Mouse (Mus musculus) testis, postnatal 14 days (tissue): Measurements from ENCODE around the gene Brf1.

ENCODE experiments used
- DNase-seq: peaks from one replicate; pipeline ENCODE4 v3.0.0; 2021; ENCODE audit warnings: low spot score

Gene Brf1

DNA sequence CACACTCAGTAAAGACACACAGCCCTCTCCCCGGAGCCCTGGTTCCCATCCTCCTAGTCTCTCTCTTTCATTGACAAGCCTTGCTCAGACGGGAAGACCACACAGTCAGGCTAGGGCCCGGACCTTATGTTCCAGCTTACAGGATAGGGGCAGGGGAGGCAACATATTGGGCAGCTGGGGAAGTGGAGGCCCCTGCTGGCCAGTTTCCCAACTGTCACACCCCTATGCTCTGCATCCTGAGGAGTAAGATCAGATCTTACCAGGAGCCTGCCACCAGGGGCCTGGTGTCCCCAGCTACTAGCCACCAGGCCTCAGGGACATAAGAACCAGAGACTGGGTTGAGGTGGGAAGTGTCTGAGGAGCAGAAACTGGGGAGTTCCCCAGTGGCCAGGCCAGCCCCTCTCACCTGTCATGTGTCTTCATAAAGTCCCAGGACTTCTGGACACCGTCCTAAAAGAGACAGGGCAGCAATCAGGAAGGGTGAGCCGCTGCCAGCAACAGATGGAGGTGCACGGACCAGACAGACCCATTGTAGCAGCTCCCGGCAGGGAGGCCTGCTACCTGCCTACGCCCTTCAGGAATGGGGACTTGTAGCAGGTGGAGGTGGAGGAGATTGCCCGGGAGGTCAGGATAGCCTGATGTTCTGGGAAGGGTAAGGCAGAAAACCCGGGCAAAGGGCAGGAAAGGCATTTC, 61.5 kb downstream of the Brf1 start:
- no peak for DNase-seq

DNA sequence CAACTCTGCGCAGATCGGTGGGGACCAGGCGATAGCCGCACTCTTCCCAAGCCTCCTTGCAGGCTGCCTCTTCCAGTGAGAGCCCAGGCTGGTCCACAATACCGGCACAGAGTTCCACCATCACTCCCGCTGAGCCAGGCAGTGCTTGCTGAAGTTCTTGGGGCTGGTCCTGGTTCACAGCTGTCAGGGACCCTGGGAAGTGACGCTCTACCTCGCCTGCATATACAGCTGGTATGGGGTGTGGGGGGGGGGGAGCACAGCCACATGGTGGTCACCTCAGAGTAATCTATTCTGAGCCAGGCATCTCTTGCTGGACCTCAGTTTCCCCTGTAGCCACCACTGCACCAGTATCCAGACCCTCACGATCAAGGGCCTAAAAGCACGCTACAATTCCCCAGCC, 62.1 kb downstream of the Brf1 start:
- no peak for DNase-seq

DNA sequence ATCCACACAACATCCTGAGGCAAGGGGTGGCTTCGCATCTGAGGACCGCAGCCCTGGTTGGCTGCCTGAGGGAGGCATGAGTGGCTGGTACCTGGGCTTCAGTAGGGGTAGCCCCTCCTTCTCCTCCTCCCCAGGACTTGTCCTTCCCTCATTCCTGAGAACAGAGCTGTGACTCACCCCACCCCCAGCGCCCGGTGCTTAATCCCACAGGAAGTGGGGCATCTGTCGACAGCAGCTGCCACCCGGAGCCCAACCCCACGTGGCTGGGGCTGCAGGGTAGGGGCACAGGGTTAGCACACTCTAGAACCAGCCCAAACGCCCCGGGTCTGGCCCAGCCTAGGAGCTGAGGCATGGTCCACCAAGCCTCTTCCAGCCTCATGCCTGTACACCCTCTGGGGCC, 62.6 kb downstream of the Brf1 start:
- DNase-seq = no peak

DNA sequence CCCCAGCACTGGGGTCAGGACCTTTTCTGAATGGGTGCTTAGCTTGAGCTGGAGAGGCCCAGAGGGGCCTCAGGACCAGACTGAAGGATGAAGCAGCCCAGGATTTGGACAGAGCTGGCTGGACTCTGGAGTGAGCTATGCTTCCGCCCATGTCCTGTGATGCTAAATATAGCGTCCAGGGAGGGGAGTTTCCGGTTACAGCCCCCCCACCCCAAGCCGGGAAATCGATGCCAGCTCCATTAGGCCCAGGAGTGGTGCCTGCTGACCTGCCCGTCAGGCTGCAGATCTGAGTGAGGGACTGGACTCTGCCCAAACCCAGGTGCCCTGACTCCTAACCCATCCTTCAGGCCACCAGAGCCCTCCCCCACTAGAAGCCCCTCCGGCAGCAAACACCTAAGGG, 67.9 kb downstream of the Brf1 start:
- no peak for DNase-seq

DNA sequence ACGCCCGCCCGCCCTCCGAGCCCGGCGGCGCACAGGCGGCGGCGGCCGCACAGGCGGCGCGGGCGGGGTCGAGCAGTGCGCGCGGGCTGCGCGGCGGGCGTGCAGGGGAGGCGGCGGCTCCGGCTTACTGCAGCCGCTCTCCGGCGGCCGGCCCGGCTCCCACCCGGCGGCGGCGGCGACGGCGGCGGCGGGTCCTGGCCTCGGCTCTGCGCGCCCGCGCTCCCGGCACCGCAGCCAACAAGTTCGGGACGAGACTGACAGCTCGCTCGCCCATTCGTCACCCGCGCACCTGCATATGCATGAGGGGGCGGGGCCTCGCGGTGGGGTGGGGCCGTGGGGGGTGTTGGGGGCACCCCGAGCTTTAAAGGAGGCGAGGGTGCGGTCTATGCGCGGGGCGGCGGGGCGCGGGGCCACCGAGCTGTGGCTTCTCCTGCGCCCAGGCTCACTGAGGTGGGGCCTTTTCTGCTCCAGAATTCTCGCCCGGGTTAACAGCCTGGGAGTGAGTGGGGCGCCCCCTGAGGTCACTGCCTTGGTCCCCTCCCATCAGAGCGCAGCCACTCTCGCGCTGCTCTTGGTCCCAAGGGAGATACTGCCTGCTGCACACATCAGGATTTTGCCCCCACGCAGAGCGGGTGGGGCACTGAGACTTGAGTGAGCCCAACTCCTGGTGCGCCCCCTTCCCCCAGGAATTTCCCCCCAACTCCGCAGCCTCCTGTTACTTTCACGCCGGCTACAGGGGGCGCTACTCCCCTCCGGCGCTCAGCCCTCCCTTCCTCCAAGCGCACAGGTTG, 70.7 kb downstream of the Brf1 start, which contains the start of gene Jag2:
Jag2 (minus strand) TSS at position 215 of the 791 bp plus-strand sequence.
- DNase-seq = peak; percentile 76

DNA sequence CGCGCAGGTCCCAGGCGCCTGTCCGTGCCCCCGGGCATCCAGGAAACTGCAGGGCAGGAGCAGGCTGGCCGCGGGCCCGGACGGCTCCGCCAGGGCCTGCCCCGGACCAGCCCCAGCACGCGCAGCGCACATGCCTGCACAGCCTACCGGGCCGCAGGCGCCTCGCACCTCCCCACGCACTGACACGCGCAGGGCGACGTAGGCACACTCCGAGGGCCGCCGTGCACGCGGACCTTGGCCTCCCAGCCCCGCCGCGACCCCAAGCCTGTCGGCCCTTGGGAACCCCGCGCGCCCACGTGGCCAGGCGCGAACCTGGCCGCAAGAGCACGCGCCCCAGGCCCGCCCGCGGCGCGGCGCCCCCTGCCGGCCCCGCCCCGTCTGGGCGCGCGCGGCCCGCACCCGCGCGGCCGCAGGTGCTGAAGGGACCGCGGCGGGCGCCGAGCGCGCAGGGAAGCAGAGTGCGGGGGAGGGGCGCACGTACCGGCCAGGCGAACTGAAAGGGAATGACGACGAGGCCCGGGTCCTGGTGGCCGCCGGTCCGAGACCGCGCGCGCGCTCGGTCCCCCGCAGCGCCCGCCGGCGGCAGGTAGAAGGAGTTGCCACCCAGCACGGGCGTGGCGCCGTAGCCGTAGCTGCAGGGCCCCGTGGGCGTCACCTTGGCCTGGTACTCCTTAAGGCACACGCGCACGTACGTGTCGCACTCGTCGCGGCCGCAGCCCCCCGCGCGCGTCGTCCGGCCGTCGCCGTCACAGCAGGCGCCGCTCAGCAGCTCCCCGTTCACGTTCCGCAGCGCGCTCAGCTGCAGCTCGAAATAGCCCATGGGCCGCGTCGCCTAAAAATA, 71.9 kb downstream of the Brf1 start:
- peak; percentile 65 for DNase-seq

DNA sequence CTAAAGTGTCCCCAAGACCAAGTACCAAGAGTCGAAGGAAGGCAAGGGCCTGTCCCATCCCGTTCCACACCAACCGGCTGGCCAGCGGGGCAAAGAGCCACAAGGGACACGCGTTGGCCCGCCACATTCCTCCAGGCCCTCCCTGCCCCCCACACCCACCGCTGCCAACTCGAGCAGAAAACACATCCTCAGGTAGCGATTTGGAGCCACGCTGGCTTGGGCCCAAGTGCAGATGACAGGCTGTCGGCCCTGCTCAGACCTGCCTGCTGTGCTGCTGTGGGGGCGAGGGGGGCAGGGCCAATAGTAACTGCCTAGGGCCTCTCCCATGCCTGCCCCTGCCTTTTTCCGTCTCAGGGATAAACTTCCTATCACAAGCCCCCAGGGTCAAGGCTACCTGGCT, 73.2 kb downstream of the Brf1 start:
- peak; percentile 43 for DNase-seq

DNA sequence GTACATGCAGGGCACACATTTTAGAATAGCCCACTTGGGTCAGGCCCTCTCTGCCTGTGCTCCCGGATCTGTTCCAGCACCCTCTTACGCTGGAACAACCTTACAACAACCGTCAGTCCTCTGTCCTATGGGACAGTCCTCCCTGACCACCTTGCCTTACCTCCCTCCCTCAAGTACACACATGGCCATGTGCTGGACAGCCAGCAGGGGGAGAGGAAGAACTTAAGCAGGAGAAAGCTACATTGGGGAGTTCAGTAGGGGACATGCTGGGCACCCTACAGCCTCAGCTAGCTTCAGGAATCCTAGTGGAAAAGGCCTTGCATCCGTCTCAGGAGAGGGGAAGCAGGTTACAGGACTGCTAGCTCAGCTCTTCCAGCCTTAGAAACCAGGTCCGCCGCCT, 74.6 kb downstream of the Brf1 start:
- DNase-seq = no peak

DNA sequence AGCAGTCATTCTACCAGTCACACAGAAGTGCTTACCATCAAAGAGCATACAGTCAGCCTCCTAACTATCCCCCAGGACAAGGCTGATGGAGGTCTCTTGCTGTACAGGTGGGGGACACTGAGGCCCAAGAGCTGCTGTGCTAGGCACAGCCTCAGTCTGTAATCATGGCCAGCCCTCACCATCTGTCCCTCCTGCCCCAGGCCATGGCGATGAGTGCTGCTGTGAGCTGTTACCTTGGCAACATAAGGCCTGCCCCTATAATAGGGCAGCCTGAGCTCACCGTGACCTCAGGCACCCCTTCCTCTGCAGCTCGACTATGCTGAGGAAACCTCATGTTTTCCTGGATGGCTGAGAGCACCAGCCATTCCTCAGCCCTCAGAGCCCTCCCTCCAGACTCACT, 78.0 kb downstream of the Brf1 start:
- no peak for DNase-seq

DNA sequence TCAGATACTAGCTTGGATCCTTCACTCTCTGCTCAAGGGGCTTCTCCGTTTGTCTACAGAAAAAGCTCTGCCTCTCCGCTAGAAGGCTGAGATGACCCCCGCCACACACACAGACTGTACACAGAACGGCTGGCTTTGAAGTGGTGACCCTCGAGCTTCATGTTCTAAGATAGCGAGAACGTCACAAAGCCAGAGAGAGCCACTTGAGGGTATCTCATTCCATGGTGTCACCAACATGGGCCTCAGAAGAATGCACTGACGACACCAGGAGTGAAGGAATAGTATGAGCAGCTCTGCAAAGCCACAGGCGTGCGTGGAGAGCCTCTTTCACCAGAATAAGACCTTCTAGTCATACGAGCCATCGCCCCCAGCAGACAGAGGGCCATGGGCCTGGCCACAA, 79.0 kb downstream of the Brf1 start:
- DNase-seq = no peak

DNA sequence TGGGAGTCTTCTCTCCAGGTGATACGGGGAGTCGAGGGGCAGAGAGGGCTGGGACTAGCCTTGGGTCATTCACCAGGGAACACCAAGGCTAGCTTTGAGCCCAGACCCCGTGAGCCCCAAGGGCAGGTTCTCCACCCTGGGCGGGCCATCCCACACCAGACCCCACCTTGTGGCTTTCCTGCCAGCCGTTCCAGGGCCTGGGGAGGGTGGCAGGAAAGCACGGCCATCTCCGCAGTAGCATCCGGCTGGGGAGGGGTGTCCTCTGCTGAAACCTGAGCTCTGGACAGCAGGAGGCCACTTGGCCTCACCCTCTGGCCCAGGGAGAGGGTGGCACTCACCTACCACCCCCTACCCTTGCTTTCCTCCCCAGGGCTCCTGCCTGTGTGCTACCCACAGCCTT, 82.6 kb downstream of the Brf1 start:
- no peak for DNase-seq

DNA sequence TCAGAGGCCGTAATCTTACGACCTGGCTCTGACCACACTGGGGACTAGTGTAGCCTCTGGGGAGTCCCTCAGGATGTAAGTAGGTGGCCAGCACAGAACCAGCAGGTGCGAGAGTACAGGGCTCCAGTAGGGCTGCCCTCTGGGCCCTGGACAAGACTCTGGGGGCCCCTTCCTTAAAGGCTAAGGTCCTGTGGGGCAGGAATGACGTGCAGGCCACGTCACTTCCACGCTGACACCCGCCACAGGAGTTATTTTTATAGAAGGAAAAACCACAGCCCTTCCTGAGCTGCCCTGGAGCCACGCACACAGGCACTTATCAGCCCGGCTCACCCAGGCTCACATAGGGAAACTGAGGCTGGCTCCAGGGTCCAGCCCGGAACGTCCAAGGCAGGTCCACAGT, 83.0 kb downstream of the Brf1 start:
- no peak for DNase-seq

DNA sequence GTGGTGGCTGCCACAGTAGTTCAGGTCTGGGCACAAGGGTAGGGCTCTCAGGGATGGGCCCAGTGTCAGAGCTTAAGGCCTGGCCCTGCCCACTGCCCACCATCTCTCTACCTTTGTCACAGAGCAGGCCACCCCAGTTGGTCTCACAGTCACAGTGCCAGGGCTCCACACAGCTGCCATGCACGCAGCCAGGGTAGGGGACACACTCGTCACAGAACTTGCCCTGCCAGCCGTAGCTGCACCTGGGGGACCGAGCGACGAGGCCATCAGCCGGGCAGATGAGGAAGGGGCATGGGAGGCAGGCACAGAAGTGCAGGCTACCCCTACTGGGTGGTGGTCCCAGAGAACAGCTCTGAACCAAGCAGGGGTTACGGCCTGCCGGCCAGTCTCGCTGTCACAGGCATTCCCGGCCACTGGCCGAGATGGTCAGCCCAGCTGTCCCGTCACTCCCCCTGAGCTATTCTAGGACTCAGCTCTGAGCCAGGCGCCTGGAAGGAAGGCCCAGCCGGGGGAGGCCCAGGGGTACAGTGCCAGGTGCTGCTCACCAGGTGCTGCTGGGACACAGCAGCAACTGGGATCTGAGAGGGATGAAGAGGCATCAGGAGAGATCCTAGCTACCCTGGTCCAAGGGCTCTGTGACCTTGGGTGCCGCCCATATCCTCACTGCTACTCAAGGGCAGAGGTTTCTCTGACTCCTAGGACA, 83.7 kb downstream of the Brf1 start:
- no peak for DNase-seq

DNA sequence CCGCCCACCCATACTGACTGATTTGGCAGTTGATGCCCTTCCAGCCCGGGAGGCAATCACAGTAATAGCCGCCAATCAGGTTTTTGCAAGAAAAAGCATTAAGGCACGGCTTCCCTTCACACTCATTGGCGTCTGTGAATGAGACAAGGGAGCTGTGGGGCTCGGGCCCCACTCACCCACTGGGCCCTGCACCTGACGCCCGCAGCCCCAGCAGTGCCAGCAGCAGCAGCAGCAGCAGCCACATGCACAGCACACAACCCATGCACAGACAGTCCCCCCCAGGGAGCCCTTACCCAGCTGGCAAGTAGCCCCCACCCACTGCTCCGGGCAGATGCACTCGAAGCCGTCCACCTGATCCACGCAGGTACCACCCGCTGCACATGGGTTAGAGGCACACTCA, 84.9 kb downstream of the Brf1 start:
- no peak for DNase-seq

DNA sequence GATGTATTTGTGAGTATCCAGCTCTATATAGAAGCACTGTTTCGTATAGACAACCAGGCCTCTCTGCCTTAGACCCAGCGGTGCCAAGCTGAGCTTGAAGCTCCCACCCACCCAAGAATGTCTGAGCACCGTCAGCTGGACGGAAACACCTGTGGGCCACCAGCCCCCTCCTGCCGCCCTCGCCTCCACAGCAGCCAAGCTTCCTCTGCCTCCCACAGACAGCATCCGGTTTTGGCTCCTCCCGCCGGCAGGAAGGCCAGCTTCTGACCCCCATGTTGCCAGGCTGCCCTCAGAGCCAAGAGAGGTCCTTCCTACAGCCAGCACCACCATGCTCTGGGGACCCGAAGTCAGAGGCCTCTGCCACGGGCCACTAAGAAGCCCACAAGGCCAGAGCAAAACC, 86.0 kb downstream of the Brf1 start:
- no peak for DNase-seq

DNA sequence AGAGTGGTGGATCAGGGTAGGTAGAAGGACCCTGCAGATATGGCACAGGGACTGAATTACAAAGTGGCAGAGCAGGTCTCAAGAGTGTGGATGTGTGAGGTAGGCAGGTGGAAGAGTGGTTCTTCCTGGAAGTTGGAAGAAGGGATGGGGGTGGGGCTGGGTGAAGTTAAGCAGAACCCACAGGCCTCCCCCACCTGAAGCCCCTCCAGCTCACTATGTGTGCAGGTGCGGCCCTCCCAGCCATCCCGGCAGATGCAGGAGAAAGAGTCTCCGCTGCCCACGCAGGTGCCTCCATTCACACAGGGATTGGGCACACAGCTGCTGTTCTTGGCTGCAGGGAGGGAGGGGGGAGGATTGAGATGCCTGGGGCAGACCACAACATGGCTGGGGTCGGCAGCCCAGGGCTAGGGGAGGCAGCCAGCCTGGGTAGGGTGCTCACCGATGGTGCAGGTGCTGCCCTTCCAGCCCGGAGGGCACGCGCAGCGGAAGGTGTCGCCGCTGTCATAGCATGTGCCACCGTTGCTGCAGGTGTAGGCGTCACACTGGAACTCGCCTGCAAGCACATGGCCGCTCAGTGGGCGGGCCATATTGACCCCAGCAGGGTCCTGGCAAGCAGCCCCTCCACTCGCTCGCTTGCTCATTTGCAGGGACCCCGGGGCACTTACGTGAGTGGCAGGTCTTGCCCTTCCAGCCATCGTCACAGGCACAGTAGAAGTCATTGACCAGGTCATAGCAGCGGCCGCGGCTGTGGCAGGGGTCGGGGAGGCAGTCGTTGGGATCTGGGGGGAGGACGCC, 87.4 kb downstream of the Brf1 start:
- no peak for DNase-seq

DNA sequence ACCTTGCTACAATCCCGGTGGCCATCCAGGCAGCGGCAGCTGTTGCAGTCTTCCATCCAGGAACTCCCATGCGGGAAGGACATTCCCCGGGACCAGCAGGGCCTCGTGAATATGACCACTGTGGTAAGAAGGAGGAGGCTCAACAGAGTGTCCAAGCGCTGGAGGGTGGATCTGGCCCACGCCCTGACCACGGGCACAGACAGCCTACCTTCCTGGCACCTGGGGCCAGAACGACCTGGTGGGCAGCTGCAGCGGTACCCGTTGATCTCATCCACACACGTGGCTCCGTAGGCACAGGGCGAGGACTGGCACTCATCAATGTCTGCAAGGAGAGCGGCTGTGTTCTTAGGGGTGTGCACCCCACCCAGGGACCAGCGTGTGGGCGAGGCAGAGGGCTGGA, 88.8 kb downstream of the Brf1 start:
- DNase-seq = no peak
